Mouse (Mus musculus) CH12.LX (cell line): ENCODE measurements at regions not wholly inside any gene's neighbourhood (a gene's known extent, or its start where the extent isn't known, plus 50 kb on each side); places are given as distances from the start of the nearest gene placed in this dataset.
A peak's percentile ranks its signal among the peaks of the same experiment; 100 is the strongest.

Experiments used
- DNase-seq: peaks from one replicate; pipeline ENCODE4 v3.0.0-alpha.2; 2013; ENCODE audit errors: extremely low read depth
- H3K27ac ChIP-seq: 2 replicates; pipeline ENCODE4 v1.5.1; 2012; ENCODE audit warnings: low read depth, mild to moderate bottlenecking, control low read depth, moderate library complexity; ENCODE audit not compliant: insufficient read depth
- H3K27me3 ChIP-seq: replicated peaks from 2 replicates; pipeline ENCODE3; 2012; ENCODE audit warnings: inconsistent platforms
- H3K36me3 ChIP-seq, 2 experiments: replicated peaks in 1 of 2; 2 replicates each; pipeline versions ENCODE3 to v1.6.1; 2012; ENCODE audit warnings: inconsistent platforms in 1 of 2, low read length in 1 of 2, mild to moderate bottlenecking in 1 of 2, mixed read lengths in 1 of 2, moderate library complexity in 1 of 2; ENCODE audit not compliant: control insufficient read depth in 1 of 2, insufficient read depth in 1 of 2
- H3K4me1 ChIP-seq, 2 experiments: 2 replicates each; pipeline ENCODE4 v1.6.1; 2012; ENCODE audit warnings: inconsistent platforms in 1 of 2, moderate library complexity in 1 of 2; ENCODE audit not compliant: insufficient read depth in 2 of 2, control insufficient read depth in 1 of 2
- H3K4me2 ChIP-seq: 2 replicates; pipeline ENCODE4 v1.6.1; 2012; ENCODE audit warnings: low read depth, mild to moderate bottlenecking, control low read depth; ENCODE audit not compliant: poor library complexity, insufficient read depth, severe bottlenecking
- H3K4me3 ChIP-seq, 3 experiments: fragments of 150-350 bp in 1 of 3; sonication (generic) in 1 of 3; replicated peaks in 1 of 3; 2 replicates each; pipeline versions ENCODE3 to v1.5.1; 2011 to 2012; ENCODE audit warnings: low read depth in 2 of 3, low read length in 2 of 3, mild to moderate bottlenecking in 2 of 3, moderate library complexity in 2 of 3, control low read depth in 1 of 3, improper control_type of control experiment in 1 of 3, inconsistent platforms in 1 of 3, mixed read lengths in 1 of 3; ENCODE audit not compliant: poor library complexity in 1 of 3
- H3K79me2 ChIP-seq: replicated peaks from 2 replicates; pipeline ENCODE4 v1.6.1; 2012; ENCODE audit warnings: mild to moderate bottlenecking, moderate library complexity; ENCODE audit not compliant: control insufficient read depth, poor library complexity, insufficient read depth, severe bottlenecking; ENCODE audit errors: extremely low read depth
- H3K9ac ChIP-seq: 2 replicates; pipeline ENCODE4 v1.6.1; 2012; ENCODE audit warnings: low read depth, mild to moderate bottlenecking, control low read depth, moderate library complexity; ENCODE audit not compliant: insufficient read depth
- H3K9me3 ChIP-seq: replicated peaks from 2 replicates; pipeline ENCODE3; 2012; ENCODE audit warnings: low read length, inconsistent platforms, mixed read lengths
- BHLHE40 ChIP-seq: IDR thresholded peaks from 2 replicates; pipeline ENCODE4 v1.6.1; 2011; ENCODE audit warnings: mild to moderate bottlenecking, low read depth, low read length, improper control_type of control experiment
- CHD2 ChIP-seq: IDR thresholded peaks from 2 replicates; pipeline ENCODE4 v1.6.1; 2011; ENCODE audit warnings: low read length, improper control_type of control experiment
- CTCF ChIP-seq, 2 experiments: IDR thresholded peaks in 1 of 2; conservative IDR thresholded peaks in 1 of 2; 2 replicates each; pipeline ENCODE4 v1.5.1; 2011 to 2012; ENCODE audit warnings: low read depth in 2 of 2, low read length in 2 of 2, improper control_type of control experiment in 1 of 2, inconsistent platforms in 1 of 2, mild to moderate bottlenecking in 1 of 2, moderate library complexity in 1 of 2
- ELF1 ChIP-seq: IDR thresholded peaks from 2 replicates; pipeline ENCODE4 v1.6.1; 2014; ENCODE audit warnings: low read depth, mild to moderate bottlenecking, inconsistent platforms, low read length, improper control_type of control experiment
- EP300 ChIP-seq: IDR thresholded peaks from 2 replicates; pipeline ENCODE4 v1.6.1; 2011; ENCODE audit warnings: low read length, improper control_type of control experiment
- GABPA ChIP-seq: IDR thresholded peaks from 2 replicates; pipeline ENCODE4 v1.6.1; 2012; ENCODE audit warnings: low read depth, low read length, improper control_type of control experiment, inconsistent platforms; ENCODE audit not compliant: insufficient replicate concordance
- KAT2A ChIP-seq: IDR thresholded peaks from 2 replicates; pipeline ENCODE4 v1.6.1; 2012; ENCODE audit warnings: low read length, improper control_type of control experiment, inconsistent platforms; ENCODE audit not compliant: insufficient replicate concordance
- MAFK ChIP-seq: IDR thresholded peaks from 2 replicates; pipeline ENCODE4 v1.6.1; 2011; ENCODE audit warnings: low read length, improper control_type of control experiment; ENCODE audit not compliant: insufficient replicate concordance
- MAZ ChIP-seq: IDR thresholded peaks from 2 replicates; pipeline ENCODE4 v1.6.1; 2012; ENCODE audit warnings: low read depth, mild to moderate bottlenecking, inconsistent platforms, low read length, improper control_type of control experiment, moderate library complexity
- MEF2A ChIP-seq: IDR thresholded peaks from 2 replicates; pipeline ENCODE4 v1.6.1; 2014; ENCODE audit warnings: low read depth, mild to moderate bottlenecking, inconsistent platforms, low read length, improper control_type of control experiment, borderline replicate concordance
- MXI1 ChIP-seq: IDR thresholded peaks from 2 replicates; pipeline ENCODE4 v1.6.1; 2011; ENCODE audit warnings: mild to moderate bottlenecking, low read depth, low read length, improper control_type of control experiment
- MYC ChIP-seq: IDR thresholded peaks from 2 replicates; pipeline ENCODE4 v1.6.1; 2011; ENCODE audit warnings: low read depth, mild to moderate bottlenecking, improper control_type of control experiment, low read length
- NRF1 ChIP-seq: IDR thresholded peaks from 2 replicates; pipeline ENCODE4 v1.6.1; 2014; ENCODE audit warnings: low read depth, mild to moderate bottlenecking, inconsistent platforms, low read length, improper control_type of control experiment, moderate library complexity
- POLR2A ChIP-seq: IDR thresholded peaks from 2 replicates; pipeline ENCODE4 v1.6.1; 2011; ENCODE audit warnings: low read depth, mild to moderate bottlenecking, improper control_type of control experiment, low read length
- RAD21 ChIP-seq: IDR thresholded peaks from 2 replicates; pipeline ENCODE4 v1.6.1; 2011; ENCODE audit warnings: low read depth, mild to moderate bottlenecking, low read length, improper control_type of control experiment, moderate library complexity
- SIN3A ChIP-seq: IDR thresholded peaks from 2 replicates; pipeline ENCODE4 v1.6.1; 2012; ENCODE audit warnings: low read length, improper control_type of control experiment, inconsistent platforms
- SMC3 ChIP-seq: IDR thresholded peaks from 2 replicates; pipeline ENCODE4 v1.6.1; 2011; ENCODE audit warnings: low read depth, low read length, improper control_type of control experiment
- TCF12 ChIP-seq: IDR thresholded peaks from 2 replicates; pipeline ENCODE4 v1.6.1; 2014; ENCODE audit warnings: low read depth, mild to moderate bottlenecking, inconsistent platforms, low read length, improper control_type of control experiment
- USF1 ChIP-seq: IDR thresholded peaks from 2 replicates; pipeline ENCODE4 v1.6.1; 2014; ENCODE audit warnings: low read depth, mild to moderate bottlenecking, inconsistent platforms, low read length, improper control_type of control experiment
- ZMIZ1 ChIP-seq: IDR thresholded peaks from 2 replicates; pipeline ENCODE4 v1.6.1; 2012; ENCODE audit warnings: low read depth, mild to moderate bottlenecking, inconsistent platforms, low read length, improper control_type of control experiment
- ZNF384 ChIP-seq: IDR thresholded peaks from 2 replicates; pipeline ENCODE4 v1.6.1; 2012; ENCODE audit warnings: low read depth, low read length, improper control_type of control experiment, inconsistent platforms
- dilution Hi-C: fragments of 300-500 bp; cut with MboI; formaldehyde crosslinking; loops from 2 replicates; pipeline ENCODE4 v1.14.3; 2020; ENCODE audit warnings: low sequenced_read_pairs; ENCODE audit not compliant: extremely low pct_unique_long_range_greater_than_20kb, extremely low pct_ligation_motif_present
- in situ Hi-C: fragments of 300-500 bp; cut with MboI; formaldehyde crosslinking; loops from 3 replicates; pipeline ENCODE4 v1.14.3; 2019; ENCODE audit warnings: low sequenced_read_pairs, low pct_ligation_motif_present, low pct_unique_long_range_greater_than_20kb, mixed read lengths

DNA sequence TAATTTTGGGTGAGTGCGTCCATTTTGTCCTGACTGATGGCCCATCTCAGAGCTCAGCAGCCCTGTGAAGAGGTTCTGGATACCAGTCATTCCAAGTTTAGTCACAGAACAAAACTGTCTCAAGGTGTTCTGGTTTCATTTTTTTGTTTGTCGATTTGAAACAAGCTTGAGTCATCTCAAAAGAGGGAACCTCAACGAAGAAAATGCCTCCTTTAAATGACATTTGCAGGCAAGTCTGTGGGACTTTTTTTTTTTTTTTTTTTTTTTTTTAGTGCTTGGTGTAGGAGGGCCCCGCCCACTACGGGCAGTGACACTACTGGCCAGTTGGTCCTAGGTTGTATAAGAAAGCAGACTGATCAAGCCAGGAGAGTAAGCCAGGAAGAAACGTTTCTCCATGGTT is 175.3 kb upstream of the Ubash3b start (continued):
- TF ChIP-seq BHLHE40 (0 out of 2 replicates have a peak, but pooled peaks have one; percentile 18), TCF12 (no peak), KAT2A (no peak), CHD2 (no peak), USF1 (no peak)

DNA sequence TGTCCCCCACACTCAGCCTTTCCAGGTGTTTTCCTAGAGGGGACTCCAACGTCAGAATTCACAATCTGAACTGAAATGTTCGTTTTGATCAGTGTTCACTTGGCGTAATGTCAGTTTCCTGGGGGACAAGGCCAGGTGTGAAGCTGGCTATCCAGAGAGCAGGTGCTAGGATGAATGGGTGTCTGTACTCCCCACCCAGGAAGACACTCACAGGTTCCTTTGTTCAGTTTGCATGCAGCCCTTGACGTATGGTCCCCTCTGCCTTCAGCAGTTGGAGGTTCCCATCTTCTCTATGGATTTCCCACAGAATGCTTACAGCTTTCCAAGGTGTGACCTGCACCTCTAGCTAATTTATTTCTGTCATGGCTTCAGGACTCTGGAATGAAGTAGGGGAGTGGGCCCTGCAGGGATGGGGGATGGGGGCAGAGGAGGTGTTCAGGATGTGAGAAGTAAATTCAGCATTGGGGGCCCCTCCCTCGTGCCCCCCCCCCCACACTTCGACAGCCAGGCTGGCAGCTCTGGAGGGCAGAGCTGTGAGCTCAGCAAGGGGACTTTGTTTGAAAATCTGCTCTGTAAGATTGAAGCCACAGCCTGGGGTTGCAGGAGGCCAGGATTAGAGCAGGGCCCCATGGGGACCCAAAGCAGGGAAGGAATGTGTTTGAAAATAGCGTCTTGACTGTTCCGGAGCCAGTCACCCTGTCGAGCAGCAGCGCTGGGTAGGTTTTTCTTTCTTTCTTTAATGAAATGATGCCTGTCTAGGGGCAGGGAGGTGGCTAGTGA is 173.2 kb upstream of the Ubash3b start:
- no peaks in the 10 kb centered on the region for H3K79me2 ChIP-seq
- dilution Hi-C loops (no loop called here), in situ Hi-C loops (no loop called here)
- TF ChIP-seq ELF1 (no peak), MYC (no peak), POLR2A (no peak), USF1 (no peak), ZMIZ1 (no peak), EP300 (no peak), MAZ (no peak), ZNF384 (no peak), MXI1 (no peak), MEF2A (no peak), SIN3A (no peak), CHD2 (no peak), MAFK (no peak), NRF1 (no peak)
- H3K27me3 ChIP-seq, result no peaks in the 10 kb centered on the region
- H3K4me1 ChIP-seq, result peaks cover 11 to 40% of the 10 kb centered on the region in 2 experiments
- no peak overlapping the region for H3K4me3 ChIP-seq
- no peaks in the 10 kb centered on the region for H3K36me3 ChIP-seq
- DNase-seq, result no peak
- H3K9ac ChIP-seq, result no peak overlapping the region
- H3K27ac ChIP-seq, result no peak overlapping the region
- no peaks in the 10 kb centered on the region for H3K9me3 ChIP-seq
- no peak overlapping the region for H3K4me2 ChIP-seq

DNA sequence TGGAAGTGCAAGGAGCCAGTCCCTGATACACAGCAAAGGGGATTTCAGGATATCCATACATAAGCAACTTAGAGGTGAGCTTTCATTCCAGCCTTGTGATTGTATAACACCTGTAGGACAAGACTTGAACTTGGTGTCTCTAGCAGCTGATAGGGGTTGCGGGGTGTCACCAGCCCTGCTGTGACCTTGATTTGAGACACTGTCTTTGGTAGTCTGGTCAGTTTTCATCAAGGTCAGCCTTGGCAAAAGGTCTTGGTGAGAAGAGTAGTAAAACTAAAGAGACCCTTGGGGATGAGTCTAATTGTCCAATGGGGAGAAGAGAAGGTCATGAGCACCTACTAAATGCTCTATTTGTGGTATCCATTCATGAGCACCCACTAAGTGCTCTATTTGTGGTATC is 172.0 kb upstream of the Ubash3b start:
- Histone ChIP-seq H3K4me2 (no peak overlapping the region), H3K9ac (no peak overlapping the region), H3K9me3 (no peaks in the 10 kb centered on the region), H3K36me3 (no peaks in the 10 kb centered on the region), H3K4me3 (no peak overlapping the region), H3K27me3 (no peaks in the 10 kb centered on the region), H3K4me1 (peaks cover 16 to 51% of the 10 kb centered on the region in 2 experiments), H3K79me2 (no peaks in the 10 kb centered on the region), H3K27ac (no peak overlapping the region)
- TF ChIP-seq GABPA (no peak), CTCF (conservative IDR thresholded peaks at IDR 0.05 in 1 of 2, IDR thresholded peaks at IDR 0.05 in 1 of 2; ENCODE audit: low read depth in 2 of 2, low read length in 2 of 2) (no peak), RAD21 (no peak), NRF1 (no peak), USF1 (no peak), ZNF384 (no peak), TCF12 (no peak), POLR2A (no peak), MEF2A (no peak), SMC3 (no peak)
- DNase-seq, result no peak
- dilution Hi-C loops, result no loop called here
- in situ Hi-C loops, result no loop called here
